Mouse (Mus musculus): ENCODE results near the gene Snx3.

DNA sequence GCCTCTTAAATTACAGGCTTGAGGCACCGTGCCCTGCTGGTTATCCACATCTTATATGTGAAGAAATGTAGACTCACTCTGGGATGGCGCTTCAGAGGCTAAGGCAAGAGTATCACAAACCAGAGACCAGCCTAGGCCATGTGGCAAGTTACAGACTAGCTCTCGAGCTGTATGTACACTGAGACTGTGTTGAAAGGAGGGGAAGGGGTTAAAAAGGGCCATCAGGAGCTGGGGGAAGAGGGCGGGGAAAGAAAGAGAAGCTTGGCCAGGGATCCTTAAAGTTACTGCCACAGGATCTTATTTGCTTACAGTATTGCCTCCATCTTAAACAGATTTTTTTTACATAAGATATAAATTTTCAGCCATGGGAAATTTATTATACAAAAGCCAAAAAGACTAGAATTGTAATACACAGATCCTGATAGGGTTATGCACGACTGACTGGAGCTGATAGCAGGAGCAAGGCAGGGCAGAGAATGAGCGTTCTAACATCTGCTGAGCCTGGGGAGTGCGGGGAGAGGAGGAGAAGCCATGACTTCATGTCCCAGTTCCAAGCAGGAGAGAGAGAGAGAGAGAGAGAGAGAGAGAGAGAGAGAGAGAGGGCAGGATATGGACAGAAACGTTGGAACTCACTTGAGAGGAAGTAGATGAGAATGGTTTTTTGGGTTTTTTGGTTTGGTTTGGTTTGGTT, 13.1 kb upstream of the Snx3 start:
- TF ChIP-seq CTCF (conservative IDR thresholded peaks at IDR 0.05; ENCODE audit: low read length) = no peak
- no peak for TF ChIP-seq NANOG (IDR thresholded peaks at IDR 0.05; ENCODE audit: borderline replicate concordance, low read length)
- no peak for TF ChIP-seq POU5F1 (IDR thresholded peaks at IDR 0.05; ENCODE audit: borderline replicate concordance, low read length)
